Mouse (Mus musculus) erythroblast, embryonic 14.5 days (primary cell): Measurements from ENCODE around the gene B3gnt8.

Experiments
- GATA1 ChIP-seq: IDR thresholded peaks from 2 replicates; pipeline ENCODE4 v1.6.1; 2012; ENCODE audit warnings: low read length, inconsistent platforms, mixed read lengths
- TAL1 ChIP-seq: IDR thresholded peaks from 3 replicates; pipeline ENCODE4 v1.6.1; 2012; ENCODE audit warnings: low read length, inconsistent platforms, mixed read lengths

- TF ChIP-seq GATA1, result no peak
- no peak for TF ChIP-seq TAL1
Measured at GRCm38 (mm10) chr7:25614831-25615705, 11.4 kb upstream of the B3gnt8 start.
